In the genomic region with DNA sequence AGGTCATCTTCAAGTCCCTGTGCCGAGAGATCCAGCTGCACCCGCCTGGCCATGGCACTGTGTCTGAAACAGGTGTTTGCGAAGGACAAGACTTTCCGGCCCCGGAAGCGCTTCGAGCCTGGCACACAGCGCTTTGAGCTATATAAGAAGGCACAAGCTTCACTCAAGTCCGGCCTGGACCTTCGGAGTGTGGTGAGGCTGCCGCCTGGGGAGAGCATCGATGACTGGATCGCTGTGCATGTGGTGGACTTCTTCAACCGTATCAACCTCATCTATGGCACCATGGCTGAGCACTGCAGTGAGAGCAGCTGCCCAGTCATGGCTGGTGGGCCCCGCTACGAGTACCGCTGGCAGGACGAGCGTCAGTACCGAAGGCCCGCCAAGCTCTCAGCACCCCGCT, we compare ENCODE assay signal across 29 mouse cellular contexts. TPM values are rescaled to one million over a fixed set of nuclear protein-coding genes. Genes with fewer than 3 reads are reported as not detected.
DNase-seq lines count a peak whose midpoint lies in the region; ATAC-seq and TF ChIP-seq lines count a peak whose summit lies in the region.
"Had no signal": no experiment of that assay in that cellular context is flagged by ENCODE, and none has a peak within 500 bp of the region (broad histone marks: within the 10 kb centered on the region; RNA-seq: fewer than 3 reads in every experiment).

No protein-coding gene starts in this region.

- H3K27ac ChIP-seq in liver, embryonic 12.5 days: no peak overlapping the region; the same call in 1 of the 2 replicates
- H3K27ac ChIP-seq in midbrain, embryonic 11.5 days (ENCODE audit: low read depth, low read length): no peak overlapping the region
- no peak overlapping the region for H3K27ac ChIP-seq in midbrain, embryonic 10.5 days (replicated peaks)
- peak overlapping the region; percentile 65 for H3K27ac ChIP-seq in bone marrow macrophage, adult 2 months (ENCODE audit: insufficient read depth, low read depth, low read length)
- H3K27ac ChIP-seq: embryonic facial prominence, embryonic 12.5 days; embryonic facial prominence, embryonic 15.5 days; hindbrain, embryonic 12.5 days; hindbrain, embryonic 15.5 days had no signal

- no peak overlapping the region for H3K4me3 ChIP-seq in liver, embryonic 12.5 days
- H3K4me3 ChIP-seq in midbrain, embryonic 11.5 days (ENCODE audit: low read depth, low read length): no peak overlapping the region
- H3K4me3 ChIP-seq in midbrain, embryonic 10.5 days: no peak overlapping the region
- no peak overlapping the region for H3K4me3 ChIP-seq in bone marrow macrophage, adult 2 months (ENCODE audit: insufficient read depth, low read length)
- H3K4me3 ChIP-seq: embryonic facial prominence, embryonic 12.5 days; embryonic facial prominence, embryonic 15.5 days; hindbrain, embryonic 12.5 days; hindbrain, embryonic 15.5 days had no signal

- H3K9me3 ChIP-seq in liver, embryonic 12.5 days (replicated peaks): no peaks in the 10 kb centered on the region
- H3K9me3 ChIP-seq in midbrain, embryonic 11.5 days (ENCODE audit: control insufficient read depth, low read length): no peaks in the 10 kb centered on the region
- no peaks in the 10 kb centered on the region for H3K9me3 ChIP-seq in midbrain, embryonic 10.5 days (replicated peaks)
- H3K9me3 ChIP-seq: embryonic facial prominence, embryonic 12.5 days; embryonic facial prominence, embryonic 15.5 days; G1E; hindbrain, embryonic 12.5 days; hindbrain, embryonic 15.5 days had no signal

- H3K36me3 ChIP-seq in liver, embryonic 12.5 days: peaks cover 49% of the 10 kb centered on the region
- H3K36me3 ChIP-seq in midbrain, embryonic 11.5 days (ENCODE audit: control insufficient read depth, insufficient read depth, low read length): no peaks in the 10 kb centered on the region
- H3K36me3 ChIP-seq in midbrain, embryonic 10.5 days: peaks cover 8% of the 10 kb centered on the region; the same call in 1 of the 2 replicates
- H3K36me3 ChIP-seq: hindbrain, embryonic 12.5 days; hindbrain, embryonic 15.5 days had no signal

- peaks cover 55% of the 10 kb centered on the region for H3K4me1 ChIP-seq in liver, embryonic 12.5 days
- H3K4me1 ChIP-seq in midbrain, embryonic 11.5 days (ENCODE audit: control insufficient read depth, insufficient read depth, low read length): peaks cover 3% of the 10 kb centered on the region
- peaks cover 25% of the 10 kb centered on the region for H3K4me1 ChIP-seq in midbrain, embryonic 10.5 days
- peaks cover 54% of the 10 kb centered on the region for H3K4me1 ChIP-seq in bone marrow macrophage, adult 2 months (ENCODE audit: control insufficient read depth, insufficient read depth, low read length)

- no peak overlapping the region for H3K9ac ChIP-seq in liver, embryonic 12.5 days
- no peak overlapping the region for H3K9ac ChIP-seq in midbrain, embryonic 11.5 days (ENCODE audit: low read length)
- H3K9ac ChIP-seq: embryonic facial prominence, embryonic 12.5 days; embryonic facial prominence, embryonic 15.5 days; forebrain, postnatal 0 days; hindbrain, embryonic 12.5 days; hindbrain, embryonic 15.5 days had no signal

- no peak for ATAC-seq in liver, embryonic 12.5 days
- no peak for ATAC-seq in midbrain, embryonic 11.5 days (ENCODE audit: low FRiP score)
- ATAC-seq: forebrain, embryonic 14.5 days; forebrain, postnatal 0 days; Patski had no signal

- no peak for TF ChIP-seq CTCF in bone marrow macrophage, adult 2 months (IDR thresholded peaks at IDR 0.05; ENCODE audit: low read depth, low read length)

- WGBS in liver, embryonic 12.5 days (ENCODE audit: insufficient replicate concordance): 87% methylated on average over 22 of the region's 22 CpGs
- WGBS in midbrain, embryonic 11.5 days: 97% methylated on average over 22 of the region's 22 CpGs
- 95% methylated on average over 22 of the region's 22 CpGs for WGBS in midbrain, embryonic 10.5 days

- no peak for TF ChIP-seq POLR2A in bone marrow macrophage, adult 2 months (IDR thresholded peaks at IDR 0.05; ENCODE audit: borderline replicate concordance, low read depth, low read length)

- H3K27me3 ChIP-seq in liver, embryonic 12.5 days (replicated peaks): no peaks in the 10 kb centered on the region
- no peaks in the 10 kb centered on the region for H3K27me3 ChIP-seq in midbrain, embryonic 11.5 days (ENCODE audit: control insufficient read depth, insufficient read depth, low read length)
- H3K27me3 ChIP-seq in midbrain, embryonic 10.5 days (ENCODE audit: low read depth, poor library complexity, severe bottlenecking): peaks cover 27% of the 10 kb centered on the region
- H3K27me3 ChIP-seq: CH12.LX; embryonic facial prominence, embryonic 15.5 days; hindbrain, embryonic 15.5 days; Patski had no signal

- 0 out of 2 replicates have a peak overlapping the region, but pooled peaks have one; percentile 3 for H3K4me2 ChIP-seq in liver, embryonic 12.5 days
- no peak overlapping the region for H3K4me2 ChIP-seq in midbrain, embryonic 11.5 days
- H3K4me2 ChIP-seq: embryonic facial prominence, embryonic 12.5 days; embryonic facial prominence, embryonic 15.5 days; heart, embryonic 11.5 days; hindbrain, embryonic 12.5 days; hindbrain, embryonic 15.5 days had no signal

- no peak for DNase-seq in liver
- peak; percentile 37 for DNase-seq in midbrain, embryonic 11.5 days (ENCODE audit: low spot score, missing footprints)
- no peak for DNase-seq in midbrain, embryonic 10.5 days (ENCODE audit: low spot score)
- DNase-seq in frontal cortex, postnatal 10 days (ENCODE audit: low spot score in 2 of 2): no peak
- no peak for DNase-seq in neural tube, embryonic 10.5 days (ENCODE audit: extremely low spot score, low spot score)
- DNase-seq: adrenal gland, postnatal 10 days; adrenal gland, postnatal 36 days; B cell, adult 2 months; cerebellum, adult 11-12 months; cerebellum, adult 9-10 months; cerebellum, postnatal 25 days; forebrain, postnatal 0 days; gastrocnemius, postnatal 25 days had no signal

RNA-seq across cellular contexts. Expression of a gene that starts 3.3 kb away (rescaled TPM):
- 7.4 and 8.3 TPM in 2 replicates for polyA plus RNA-seq in liver, embryonic 12.5 days (2016; fragmentation: Nextera tagmentation; extraction: Ambion mirVana)
- polyA plus RNA-seq in midbrain, embryonic 11.5 days (2014; fragmentation: Nextera tagmentation; extraction: Ambion mirVana): 2.5 and 3.7 TPM in 2 replicates
- polyA plus RNA-seq in midbrain, embryonic 10.5 days (2016; fragmentation: Nextera tagmentation; extraction: Ambion mirVana): 4.4 and 6.7 TPM in 2 replicates
- polyA plus RNA-seq in bone marrow macrophage, adult 2 months (2012; ENCODE audit: insufficient read depth, insufficient read length, missing spikeins): 25.3 and 27.5 TPM in 2 replicates

RNA-seq across cellular contexts. Expression of a gene that starts 7.8 kb away (rescaled TPM):
- 45.2 and 47.2 TPM in 2 replicates for polyA plus RNA-seq in liver, embryonic 12.5 days (2016; fragmentation: Nextera tagmentation; extraction: Ambion mirVana)
- 17.9 and 22.3 TPM in 2 replicates for polyA plus RNA-seq in midbrain, embryonic 11.5 days (2014; fragmentation: Nextera tagmentation; extraction: Ambion mirVana)
- polyA plus RNA-seq in midbrain, embryonic 10.5 days (2016; fragmentation: Nextera tagmentation; extraction: Ambion mirVana): 29.7 and 31.2 TPM in 2 replicates
- polyA plus RNA-seq in bone marrow macrophage, adult 2 months (2012; ENCODE audit: insufficient read depth, insufficient read length, missing spikeins): 138 and 149 TPM in 2 replicates

RNA-seq across cellular contexts. Expression of a gene that starts 46.6 kb away (rescaled TPM):
- 24.0 and 30.1 TPM in 2 replicates for polyA plus RNA-seq in liver, embryonic 12.5 days (2016; fragmentation: Nextera tagmentation; extraction: Ambion mirVana)
- polyA plus RNA-seq in midbrain, embryonic 11.5 days (2014; fragmentation: Nextera tagmentation; extraction: Ambion mirVana): 42.3 and 50.9 TPM in 2 replicates
- 50.0 and 53.8 TPM in 2 replicates for polyA plus RNA-seq in midbrain, embryonic 10.5 days (2016; fragmentation: Nextera tagmentation; extraction: Ambion mirVana)
- 15.4 and 17.3 TPM in 2 replicates for polyA plus RNA-seq in bone marrow macrophage, adult 2 months (2012; ENCODE audit: insufficient read depth, insufficient read length, missing spikeins)

RNA-seq across cellular contexts. Expression of a gene that starts 50.4 kb away (rescaled TPM):
- not detected in 2 replicates for polyA plus RNA-seq in liver, embryonic 12.5 days (2016; fragmentation: Nextera tagmentation; extraction: Ambion mirVana)
- polyA plus RNA-seq in midbrain, embryonic 11.5 days (2014; fragmentation: Nextera tagmentation; extraction: Ambion mirVana): 0.41 TPM in 1 of 2 replicates, not detected in the other
- polyA plus RNA-seq in midbrain, embryonic 10.5 days (2016; fragmentation: Nextera tagmentation; extraction: Ambion mirVana): 0.17 and 0.25 TPM in 2 replicates
- not detected in 2 replicates for polyA plus RNA-seq in bone marrow macrophage, adult 2 months (2012; ENCODE audit: insufficient read depth, insufficient read length, missing spikeins)
- polyA plus RNA-seq: forebrain, embryonic 14.5 days; G1E; hindbrain, embryonic 12.5 days had no signal

RNA-seq across cellular contexts. Expression of a gene that starts 53.0 kb away (rescaled TPM):
- polyA plus RNA-seq in liver, embryonic 12.5 days (2016; fragmentation: Nextera tagmentation; extraction: Ambion mirVana): not detected in 2 replicates
- polyA plus RNA-seq in midbrain, embryonic 11.5 days (2014; fragmentation: Nextera tagmentation; extraction: Ambion mirVana): not detected in 2 replicates
- 0.07 TPM in 1 of 2 replicates, not detected in the other for polyA plus RNA-seq in midbrain, embryonic 10.5 days (2016; fragmentation: Nextera tagmentation; extraction: Ambion mirVana)
- not detected in 2 replicates for polyA plus RNA-seq in bone marrow macrophage, adult 2 months (2012; ENCODE audit: insufficient read depth, insufficient read length, missing spikeins)
- polyA plus RNA-seq: embryonic facial prominence, embryonic 12.5 days; embryonic facial prominence, embryonic 15.5 days; forebrain, embryonic 11.5 days; forebrain, embryonic 14.5 days; G1E; gonadal fat pad, adult 2 months; heart, embryonic 11.5 days; heart, embryonic 14.5 days; heart, postnatal 0 days; hindbrain, embryonic 12.5 days; intestine, embryonic 14.5 days; Patski had no signal
